Mouse (Mus musculus) thymus, adult 18-20 months (tissue): Measurements from ENCODE around the gene Ccdc28a.

ENCODE experiments used
- DNase-seq, 2 experiments: peaks; one replicate each; pipeline ENCODE4 v3.0.0; 2022; ENCODE audit warnings: mixed read lengths in 2 of 2

Ccdc28a gene

GRCm38 (mm10) chr10:18193221-18193620, 41.6 kb downstream of the Ccdc28a start:
- DNase-seq: no peak

GRCm38 (mm10) chr10:18191706-18192105, 43.1 kb downstream of the Ccdc28a start:
- DNase-seq: no peak

GRCm38 (mm10) chr10:18189498-18189897, 45.3 kb downstream of the Ccdc28a start:
- DNase-seq: no peak

GRCm38 (mm10) chr10:18188564-18188963, 46.2 kb downstream of the Ccdc28a start:
- no peak for DNase-seq

GRCm38 (mm10) chr10:18182246-18182645, 52.6 kb downstream of the Ccdc28a start:
- DNase-seq: no peak

GRCm38 (mm10) chr10:18177304-18177703, 57.5 kb downstream of the Ccdc28a start:
- no peak for DNase-seq

- DNase-seq: no peak
These were observed 58.1 kb downstream of the Ccdc28a start for GRCm38 (mm10) chr10:18176722-18177121.

- no peak for DNase-seq
These were observed 59.7 kb downstream of the Ccdc28a start for GRCm38 (mm10) chr10:18175087-18175486.
